In genomic region chr11:95519996-95520395, GRCm38 (mm10) we compare ENCODE assay signal across 10 mouse cellular contexts. TPM values are rescaled to one million over a fixed set of nuclear protein-coding genes. Genes with fewer than 3 reads are reported as not detected.
DNase-seq lines count a peak whose midpoint lies in the region; ATAC-seq and TF ChIP-seq lines count a peak whose summit lies in the region.
"Had no signal": no experiment of that assay in that cellular context is flagged by ENCODE, and none has a peak within 500 bp of the region (broad histone marks: within the 10 kb centered on the region; RNA-seq: fewer than 3 reads in every experiment).

No protein-coding gene starts in this region.

- no peaks in the 10 kb centered on the region for H3K36me3 ChIP-seq in forebrain, embryonic 12.5 days (replicated peaks)
- no peaks in the 10 kb centered on the region for H3K36me3 ChIP-seq in forebrain, embryonic 13.5 days (ENCODE audit: poor library complexity, severe bottlenecking)
- no peaks in the 10 kb centered on the region for H3K36me3 ChIP-seq in midbrain, embryonic 14.5 days (ENCODE audit: control insufficient read depth, insufficient read depth, low read length)
- no peaks in the 10 kb centered on the region for H3K36me3 ChIP-seq in midbrain, embryonic 16.5 days (ENCODE audit: control insufficient read depth, insufficient read depth, low read length)
- no peaks in the 10 kb centered on the region for H3K36me3 ChIP-seq in forebrain, postnatal 0 days (ENCODE audit: insufficient read depth)

- H3K27me3 ChIP-seq in forebrain, embryonic 12.5 days = peaks cover 30% of the 10 kb centered on the region
- peaks cover 23% of the 10 kb centered on the region for H3K27me3 ChIP-seq in forebrain, embryonic 13.5 days
- H3K27me3 ChIP-seq in midbrain, embryonic 14.5 days (ENCODE audit: control insufficient read depth, insufficient read depth, low read length) = 0 out of 2 replicates have a peak, but pooled peaks cover 2% of the 10 kb centered on the region
- H3K27me3 ChIP-seq in midbrain, embryonic 16.5 days (ENCODE audit: control insufficient read depth, insufficient read depth, low read depth, low read length) = no peaks in the 10 kb centered on the region
- H3K27me3 ChIP-seq in forebrain, postnatal 0 days (ENCODE audit: insufficient read depth, low read length) = 0 out of 2 replicates have a peak, but pooled peaks cover 5% of the 10 kb centered on the region

- DNase-seq in midbrain, embryonic 14.5 days = no peak
- no peak for DNase-seq in forebrain, postnatal 0 days
- no peak for DNase-seq in neural tube, embryonic 10.5 days (ENCODE audit: extremely low spot score, low spot score)
- DNase-seq in frontal cortex, postnatal 36 days (ENCODE audit: low spot score in 2 of 2) = no peak
- DNase-seq in left cerebral cortex, adult 18-20 months (ENCODE audit: low spot score in 2 of 2) = no peak

- H3K9me3 ChIP-seq in forebrain, embryonic 12.5 days = no peaks in the 10 kb centered on the region
- no peaks in the 10 kb centered on the region for H3K9me3 ChIP-seq in forebrain, embryonic 13.5 days (replicated peaks)
- no peaks in the 10 kb centered on the region for H3K9me3 ChIP-seq in midbrain, embryonic 14.5 days (ENCODE audit: control insufficient read depth, low read length)
- no peaks in the 10 kb centered on the region for H3K9me3 ChIP-seq in midbrain, embryonic 16.5 days (replicated peaks; ENCODE audit: control insufficient read depth, low read length, poor library complexity, severe bottlenecking)
- no peaks in the 10 kb centered on the region for H3K9me3 ChIP-seq in forebrain, postnatal 0 days (ENCODE audit: low read length)

- 0 out of 2 replicates have a peak overlapping the region, but pooled peaks have one; percentile 25 for H3K9ac ChIP-seq in forebrain, embryonic 12.5 days
- H3K9ac ChIP-seq in forebrain, embryonic 13.5 days = no peak overlapping the region; the same call in 1 of the 2 replicates
- no peak overlapping the region for H3K9ac ChIP-seq in midbrain, embryonic 14.5 days (replicated peaks; ENCODE audit: low read length)
- no peak overlapping the region; the same call in 1 of the 2 replicates for H3K9ac ChIP-seq in midbrain, embryonic 16.5 days (ENCODE audit: low read depth, low read length)
- H3K9ac ChIP-seq in forebrain, postnatal 0 days = no peak overlapping the region

- H3K27ac ChIP-seq in forebrain, embryonic 12.5 days = peak overlapping the region; percentile 73
- no peak overlapping the region; the same call in 1 of the 2 replicates for H3K27ac ChIP-seq in forebrain, embryonic 13.5 days
- H3K27ac ChIP-seq in midbrain, embryonic 14.5 days (replicated peaks; ENCODE audit: low read depth, low read length) = 0 out of 2 replicates have a peak overlapping the region, but pooled peaks have one; percentile 53
- H3K27ac ChIP-seq in midbrain, embryonic 16.5 days (ENCODE audit: low read length) = no peak overlapping the region; the same call in 1 of the 2 replicates
- H3K27ac ChIP-seq in forebrain, postnatal 0 days (ENCODE audit: low read depth, low read length) = peak overlapping the region; percentile 67

- no peak overlapping the region for H3K4me2 ChIP-seq in forebrain, embryonic 12.5 days
- H3K4me2 ChIP-seq in forebrain, embryonic 13.5 days = no peak overlapping the region
- no peak overlapping the region for H3K4me2 ChIP-seq in midbrain, embryonic 14.5 days (ENCODE audit: low read length)
- H3K4me2 ChIP-seq in midbrain, embryonic 16.5 days (ENCODE audit: low read length) = no peak overlapping the region
- no peak overlapping the region; the same call in 1 of the 2 replicates for H3K4me2 ChIP-seq in forebrain, postnatal 0 days (ENCODE audit: low read depth)

- 0 out of 2 replicates have a peak, but pooled peaks have one; percentile 1 for ATAC-seq in forebrain, embryonic 12.5 days (ENCODE audit: low FRiP score)
- ATAC-seq in forebrain, embryonic 13.5 days = no peak
- ATAC-seq in midbrain, embryonic 14.5 days (ENCODE audit: low FRiP score, low TSS enrichment) = no peak
- no peak for ATAC-seq in midbrain, embryonic 16.5 days
- no peak for ATAC-seq in forebrain, postnatal 0 days

- H3K4me1 ChIP-seq in forebrain, embryonic 12.5 days = peaks cover 44% of the 10 kb centered on the region
- H3K4me1 ChIP-seq in forebrain, embryonic 13.5 days = peaks cover 44% of the 10 kb centered on the region
- peaks cover 10% of the 10 kb centered on the region; the same call in 1 of the 2 replicates for H3K4me1 ChIP-seq in midbrain, embryonic 14.5 days (ENCODE audit: control insufficient read depth, insufficient read depth, low read length)
- H3K4me1 ChIP-seq in midbrain, embryonic 16.5 days (ENCODE audit: control insufficient read depth, insufficient read depth, low read length) = peaks cover 10% of the 10 kb centered on the region
- peaks cover 5% of the 10 kb centered on the region; the same call in 1 of the 2 replicates for H3K4me1 ChIP-seq in forebrain, postnatal 0 days (ENCODE audit: insufficient read depth)

- H3K4me3 ChIP-seq in forebrain, embryonic 12.5 days (replicated peaks) = no peak overlapping the region
- no peak overlapping the region for H3K4me3 ChIP-seq in forebrain, embryonic 13.5 days
- no peak overlapping the region for H3K4me3 ChIP-seq in midbrain, embryonic 14.5 days (replicated peaks; ENCODE audit: low read depth, low read length)
- H3K4me3 ChIP-seq in midbrain, embryonic 16.5 days (ENCODE audit: low read depth, low read length) = no peak overlapping the region
- no peak overlapping the region for H3K4me3 ChIP-seq in forebrain, postnatal 0 days (ENCODE audit: low read depth, low read length)

- TF ChIP-seq CTCF in forebrain, postnatal 0 days (IDR thresholded peaks at IDR 0.05; ENCODE audit: low read depth) = peak; percentile 27

- WGBS in forebrain, embryonic 12.5 days = 48% methylated on average over 3 of the region's 3 CpGs
- 56% methylated on average over 3 of the region's 3 CpGs for WGBS in forebrain, embryonic 13.5 days
- WGBS in midbrain, embryonic 14.5 days = 61% methylated on average over 3 of the region's 3 CpGs
- 47% methylated on average over 3 of the region's 3 CpGs for WGBS in midbrain, embryonic 16.5 days
- 54% methylated on average over 3 of the region's 3 CpGs for WGBS in forebrain, postnatal 0 days

RNA-seq across cellular contexts. Expression of gene Nxph3, which starts 5.6 kb away (rescaled TPM):
- polyA plus RNA-seq in forebrain, embryonic 12.5 days (2016; fragmentation: Nextera tagmentation; extraction: Ambion mirVana) = 0.57 and 0.87 TPM in 2 replicates
- 1.8 and 2.2 TPM in 2 replicates for polyA plus RNA-seq in forebrain, embryonic 13.5 days (2015; fragmentation: Nextera tagmentation; extraction: Ambion mirVana)
- 1.9 and 4.6 TPM in 2 replicates for polyA plus RNA-seq in midbrain, embryonic 14.5 days (2014; fragmentation: Nextera tagmentation; extraction: Ambion mirVana)
- 3.3 and 4.6 TPM in 2 replicates for polyA plus RNA-seq in midbrain, embryonic 16.5 days (2015; fragmentation: Nextera tagmentation; extraction: Ambion mirVana)
- total RNA-seq in forebrain, postnatal 0 days (2014; rRNA removed) = 35.7 and 45.8 TPM in 2 replicates
- polyA plus RNA-seq in forebrain, postnatal 0 days (2015; fragmentation: Nextera tagmentation; extraction: Ambion mirVana) = 9.5 and 12.9 TPM in 2 replicates
- total RNA-seq in left cerebral cortex, adult 18-20 months (2021) = 10 to 100 TPM; 23.4 to 32.6 TPM
- total RNA-seq: granulocyte monocyte progenitor cell, adult 5-6 weeks had no signal
- polyA plus RNA-seq: liver, embryonic 16.5 days had no signal

Comparison
In these comparisons a context has a peak if more than half of its experiments do, and no peak if none do; other contexts are left out.
1. H3K27ac ChIP-seq: peak in forebrain, embryonic 12.5 days (single experiment), midbrain, embryonic 14.5 days (single experiment) and forebrain, postnatal 0 days (single experiment); none in forebrain, embryonic 13.5 days (single experiment) and midbrain, embryonic 16.5 days (single experiment).